Mouse (Mus musculus): ENCODE measurements around the gene Alk. TPM values are rescaled to one million over a fixed set of nuclear protein-coding genes. Genes with fewer than 3 reads are reported as not detected.

Gene Alk
- polyA plus RNA-seq, 1 experiment from 2014 or later = 2.0 TPM

DNA sequence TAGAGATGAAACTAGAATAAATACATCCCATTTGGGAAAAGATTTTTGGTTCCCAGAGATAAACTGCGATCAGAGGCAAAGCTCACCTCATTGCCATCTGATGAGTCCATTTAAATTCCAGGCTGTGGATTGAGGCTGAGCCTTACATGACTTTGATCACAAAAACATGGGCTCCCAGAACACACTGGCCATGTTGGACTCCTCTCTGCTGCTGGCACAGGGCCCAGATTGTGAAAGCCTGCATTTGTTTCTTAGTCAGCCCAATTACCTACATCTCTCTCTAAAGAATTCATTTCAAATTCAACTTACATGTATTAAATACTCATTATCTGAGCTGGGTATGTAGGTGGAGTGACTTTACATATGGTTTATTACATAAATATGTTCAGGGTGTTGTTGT is 367.1 kb downstream of the Alk start:
- Histone ChIP-seq H3K9ac (no peak overlapping the region), H3K4me3 (no peak overlapping the region), H3K9me3 (replicated peaks) (0 out of 2 replicates have a peak, but pooled peaks cover 8% of the 10 kb centered on the region), H3K36me3 (ENCODE audit: poor library complexity, severe bottlenecking) (no peaks in the 10 kb centered on the region), H3K27me3 (no peaks in the 10 kb centered on the region), H3K27ac (no peak overlapping the region), H3K4me1 (peaks cover 11% of the 10 kb centered on the region), H3K4me2 (no peak overlapping the region)
- 50% methylated on average over 1 of the region's 1 CpGs for WGBS
- peak; percentile 41; the same call in 1 of the 2 replicates for ATAC-seq

DNA sequence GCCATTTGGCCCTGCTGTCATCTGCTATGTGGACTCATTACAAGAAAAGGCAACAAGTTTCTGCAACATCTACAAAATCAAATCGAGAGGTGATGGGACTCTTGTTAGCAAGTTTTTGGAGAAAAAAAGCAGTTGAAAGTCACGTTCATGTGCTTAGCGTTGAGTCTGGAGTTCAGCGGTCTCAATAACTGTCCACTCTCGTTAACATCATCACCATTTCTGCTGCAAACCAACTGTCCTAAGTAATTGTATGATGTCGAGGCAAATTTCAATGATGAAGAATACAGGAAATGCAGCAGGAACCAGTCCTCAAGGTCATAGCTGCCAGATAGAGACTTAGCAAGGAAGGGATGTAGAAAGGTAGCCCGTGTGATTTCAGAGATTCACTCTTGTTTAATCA is 373.5 kb downstream of the Alk start:
- Histone ChIP-seq H3K27ac (no peak overlapping the region), H3K9ac (no peak overlapping the region), H3K36me3 (ENCODE audit: poor library complexity, severe bottlenecking) (no peaks in the 10 kb centered on the region), H3K9me3 (replicated peaks) (no peaks in the 10 kb centered on the region), H3K4me3 (no peak overlapping the region), H3K4me2 (no peak overlapping the region), H3K4me1 (no peaks in the 10 kb centered on the region), H3K27me3 (no peaks in the 10 kb centered on the region)
- no peak for ATAC-seq
- WGBS = 90% methylated on average over 7 of the region's 7 CpGs

DNA sequence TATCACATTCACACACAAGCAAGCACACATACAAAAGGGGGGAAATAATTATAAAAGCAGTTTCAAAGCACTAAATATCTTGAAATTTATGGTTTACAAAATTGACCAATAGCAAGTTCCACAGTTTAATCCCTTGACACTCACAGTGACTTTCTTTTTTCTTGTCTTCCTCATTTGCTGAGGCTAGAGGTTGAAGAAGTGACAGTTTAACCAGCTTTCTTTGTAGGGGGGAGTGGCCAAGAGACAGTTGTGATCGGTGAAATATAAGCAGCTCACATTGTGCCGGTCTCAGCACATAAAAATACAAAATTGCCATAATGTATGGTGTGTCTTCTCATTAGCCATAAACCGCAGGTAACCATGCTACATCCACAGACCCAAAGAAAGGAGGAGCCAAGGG is 385.6 kb downstream of the Alk start:
- Histone ChIP-seq H3K27me3 (no peaks in the 10 kb centered on the region), H3K36me3 (ENCODE audit: poor library complexity, severe bottlenecking) (no peaks in the 10 kb centered on the region), H3K4me3 (no peak overlapping the region), H3K4me1 (no peaks in the 10 kb centered on the region), H3K27ac (no peak overlapping the region), H3K9me3 (replicated peaks) (no peaks in the 10 kb centered on the region), H3K4me2 (no peak overlapping the region), H3K9ac (no peak overlapping the region)
- ATAC-seq = no peak
- 90% methylated on average over 3 of the region's 3 CpGs for WGBS

DNA sequence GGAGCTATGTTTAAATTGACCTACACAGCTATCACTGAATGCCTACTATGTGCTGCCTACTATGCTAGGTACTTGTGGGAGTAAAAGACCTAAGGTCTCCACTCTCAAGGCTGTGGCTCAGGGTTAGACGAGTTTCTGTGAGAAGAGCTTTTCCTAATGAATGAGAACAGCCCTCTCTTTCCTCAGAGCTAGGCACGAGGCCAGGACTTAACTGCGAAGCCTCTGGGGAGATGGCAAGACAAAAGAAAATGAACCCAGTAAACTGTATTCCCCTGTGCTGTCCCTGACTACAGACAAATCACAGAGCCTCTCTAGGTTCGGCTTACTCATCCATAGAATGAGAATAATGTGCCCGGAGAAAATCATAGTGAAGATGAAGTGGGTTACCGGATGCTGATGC is 406.9 kb downstream of the Alk start:
- Histone ChIP-seq H3K36me3 (ENCODE audit: poor library complexity, severe bottlenecking) (no peaks in the 10 kb centered on the region), H3K27me3 (0 out of 2 replicates have a peak, but pooled peaks cover 3% of the 10 kb centered on the region), H3K27ac (no peak overlapping the region), H3K9ac (no peak overlapping the region), H3K9me3 (replicated peaks) (no peaks in the 10 kb centered on the region), H3K4me2 (no peak overlapping the region), H3K4me3 (no peak overlapping the region), H3K4me1 (peaks cover 30% of the 10 kb centered on the region)
- WGBS = 35% methylated on average over 6 of the region's 6 CpGs
- ATAC-seq = no peak

DNA sequence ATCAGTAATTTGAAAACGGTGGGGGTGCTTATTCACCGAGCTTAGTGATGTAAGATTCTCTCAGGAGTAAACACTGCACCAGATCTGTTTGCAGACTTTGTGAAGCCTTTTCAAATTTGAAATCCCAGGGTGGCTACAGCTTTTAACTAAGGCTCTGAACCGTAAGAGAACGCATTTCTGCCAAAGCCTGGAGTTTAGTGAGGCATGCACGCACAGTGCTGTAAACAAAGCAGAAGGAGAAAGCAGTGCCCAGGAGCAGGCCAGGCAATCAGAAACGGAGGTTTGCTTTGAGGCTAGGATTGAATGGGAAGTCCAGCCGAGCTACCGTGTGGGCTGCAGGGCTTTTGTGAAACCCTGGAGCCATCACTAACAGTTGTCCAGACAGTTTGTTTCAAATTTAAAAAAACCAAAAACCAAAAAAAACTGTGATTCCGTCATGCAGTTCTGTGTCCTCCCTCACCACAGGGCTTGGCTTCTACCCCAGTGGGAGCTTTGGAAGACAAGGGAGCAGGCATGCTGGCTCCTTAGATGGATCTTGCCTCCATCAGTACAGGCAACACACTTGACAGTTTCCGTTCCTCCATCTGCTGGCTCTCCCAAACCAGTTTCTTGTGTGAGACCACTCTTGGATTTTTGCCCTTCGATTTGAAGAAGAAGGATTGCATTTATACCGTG is 409.3 kb downstream of the Alk start:
- H3K4me1 ChIP-seq = peaks cover 42% of the 10 kb centered on the region
- H3K9me3 ChIP-seq (replicated peaks) = no peaks in the 10 kb centered on the region
- 15% methylated on average over 12 of the region's 12 CpGs for whole genome bisulfite sequencing
- peak overlapping the region; percentile 36 for H3K4me2 ChIP-seq
- H3K27me3 ChIP-seq = 0 out of 2 replicates have a peak, but pooled peaks cover 3% of the 10 kb centered on the region
- peak; percentile 87 for ATAC-seq
- H3K4me3 ChIP-seq = no peak overlapping the region
- peak overlapping the region; percentile 59 for H3K27ac ChIP-seq
- no peaks in the 10 kb centered on the region for H3K36me3 ChIP-seq (ENCODE audit: poor library complexity, severe bottlenecking)
- H3K9ac ChIP-seq = no peak overlapping the region

DNA sequence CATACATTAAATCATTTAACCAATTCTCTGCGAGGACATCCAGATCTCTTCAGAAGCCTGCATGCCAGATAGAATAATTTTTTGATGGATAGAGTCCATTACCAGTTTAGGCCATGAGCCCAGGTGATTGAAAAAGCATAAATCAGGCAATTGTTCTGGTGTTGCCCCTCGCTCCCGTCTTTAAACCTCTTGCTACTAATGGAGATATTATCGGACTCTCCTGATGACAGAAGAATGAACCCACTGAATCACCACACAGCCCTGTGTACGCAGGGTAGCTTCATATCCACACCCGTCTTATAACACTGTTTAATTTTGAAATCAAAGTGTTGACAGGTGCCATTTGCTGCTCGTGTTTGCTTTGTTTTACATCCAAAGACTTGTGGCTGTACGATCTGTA is 413.9 kb downstream of the Alk start:
- H3K4me1 ChIP-seq = peaks cover 32% of the 10 kb centered on the region

DNA sequence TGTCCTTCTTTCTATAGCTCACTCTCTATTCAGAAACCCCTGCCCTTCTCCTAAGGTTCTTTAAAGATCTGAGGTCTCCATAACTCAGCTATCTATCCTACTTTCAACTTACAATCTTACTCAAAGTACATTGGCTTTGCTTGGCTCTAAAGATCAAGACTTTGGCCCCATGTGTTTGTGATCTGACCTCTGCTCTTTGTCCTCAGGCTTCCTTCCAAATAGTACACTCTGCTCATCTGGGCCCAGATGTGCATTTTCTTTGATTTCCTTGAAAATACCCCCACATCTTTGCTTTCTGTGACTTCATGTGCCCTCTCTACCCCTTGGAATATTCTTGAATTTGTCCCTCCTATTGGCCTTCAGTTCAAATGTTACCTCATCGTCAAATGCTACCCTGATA is 417.4 kb downstream of the Alk start:
- Histone ChIP-seq H3K9me3 (replicated peaks) (no peaks in the 10 kb centered on the region), H3K4me1 (peaks cover 14% of the 10 kb centered on the region), H3K9ac (no peak overlapping the region), H3K4me2 (no peak overlapping the region), H3K27me3 (no peaks in the 10 kb centered on the region), H3K4me3 (no peak overlapping the region), H3K27ac (no peak overlapping the region), H3K36me3 (ENCODE audit: poor library complexity, severe bottlenecking) (no peaks in the 10 kb centered on the region)
- 84% methylated on average over 1 of the region's 1 CpGs for WGBS
- ATAC-seq = no peak

More for the DNA sequence above, 413.9 kb downstream of the Alk start:
- no peak for ATAC-seq
- H3K36me3 ChIP-seq (ENCODE audit: poor library complexity, severe bottlenecking) = no peaks in the 10 kb centered on the region
- H3K9ac ChIP-seq = no peak overlapping the region
- H3K27ac ChIP-seq = no peak overlapping the region
- H3K4me3 ChIP-seq = no peak overlapping the region
- H3K27me3 ChIP-seq = no peaks in the 10 kb centered on the region
- no peak overlapping the region for H3K4me2 ChIP-seq
- 86% methylated on average over 8 of the region's 8 CpGs for WGBS
- no peaks in the 10 kb centered on the region for H3K9me3 ChIP-seq (replicated peaks)

DNA sequence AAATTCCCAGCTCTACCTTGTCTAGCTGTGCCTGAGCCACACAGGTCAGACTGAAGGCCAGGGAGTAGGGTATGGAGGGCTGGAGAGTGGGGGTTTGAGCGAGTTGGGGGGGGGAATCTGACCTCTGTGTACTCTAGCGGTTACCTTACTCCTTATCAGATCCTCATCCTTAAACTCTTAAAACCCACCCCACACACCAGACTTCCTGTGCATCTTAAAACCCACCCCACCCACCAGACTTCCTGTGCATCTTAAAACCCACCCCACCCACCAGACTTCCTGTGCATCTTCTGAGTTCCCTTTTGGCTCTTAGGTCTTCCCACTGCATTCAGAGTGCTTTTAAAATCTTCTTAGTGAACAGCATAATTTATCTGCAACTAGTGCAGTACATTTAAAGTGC is 422.0 kb downstream of the Alk start:
- no peak overlapping the region for H3K4me2 ChIP-seq
- no peaks in the 10 kb centered on the region for H3K9me3 ChIP-seq (replicated peaks)
- H3K27ac ChIP-seq = no peak overlapping the region
- WGBS = 77% methylated on average over 2 of the region's 2 CpGs
- H3K9ac ChIP-seq = no peak overlapping the region
- H3K36me3 ChIP-seq (ENCODE audit: poor library complexity, severe bottlenecking) = no peaks in the 10 kb centered on the region
- no peak for ATAC-seq
- no peaks in the 10 kb centered on the region for H3K27me3 ChIP-seq
- H3K4me3 ChIP-seq = no peak overlapping the region
- peaks cover 4% of the 10 kb centered on the region; the same call in 1 of the 2 replicates for H3K4me1 ChIP-seq

DNA sequence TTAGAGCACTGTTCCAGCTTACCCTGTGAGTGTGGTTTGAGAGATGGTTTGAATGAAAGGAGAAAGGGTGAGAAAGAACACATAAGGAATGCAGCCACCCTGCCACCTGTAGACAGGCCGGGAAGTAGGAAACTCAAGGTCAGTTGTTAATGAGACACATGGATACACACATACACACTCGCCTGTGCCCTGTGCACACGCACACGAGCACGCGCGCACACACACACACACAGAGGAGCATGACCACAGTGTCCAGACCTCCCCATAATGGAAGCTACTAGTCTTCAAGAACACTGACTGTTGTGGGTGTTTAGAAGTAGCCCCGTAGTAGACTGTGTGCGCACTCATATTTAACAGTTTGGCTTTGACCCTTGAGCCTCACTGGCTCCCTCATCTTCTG is 424.2 kb downstream of the Alk start:
- no peak for ATAC-seq
- Histone ChIP-seq H3K4me3 (no peak overlapping the region), H3K9ac (no peak overlapping the region), H3K4me2 (no peak overlapping the region), H3K9me3 (replicated peaks) (no peaks in the 10 kb centered on the region), H3K27me3 (no peaks in the 10 kb centered on the region), H3K36me3 (ENCODE audit: poor library complexity, severe bottlenecking) (no peaks in the 10 kb centered on the region), H3K4me1 (peaks cover 9% of the 10 kb centered on the region; the same call in 1 of the 2 replicates), H3K27ac (no peak overlapping the region)
- WGBS = 96% methylated on average over 9 of the region's 9 CpGs

DNA sequence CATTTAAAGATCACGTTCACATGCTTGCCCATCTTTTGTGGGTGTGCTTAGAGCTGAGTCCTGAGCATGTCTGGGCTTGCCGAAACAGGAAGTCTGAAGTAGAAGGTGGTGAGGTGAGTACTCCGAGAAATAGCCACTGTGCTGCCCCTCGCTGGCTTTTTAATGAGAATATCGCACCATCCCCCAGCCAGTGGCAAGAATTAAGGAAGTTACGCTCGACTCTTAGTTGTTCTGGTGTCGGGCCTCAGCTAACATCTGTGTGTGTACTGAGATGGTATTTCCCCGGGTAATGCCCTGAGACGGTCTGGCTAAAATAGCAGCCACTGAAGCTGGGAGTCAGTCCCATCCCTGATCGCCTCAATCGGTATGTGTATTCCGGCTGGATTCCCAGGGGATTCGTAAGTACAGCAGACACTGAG is 424.7 kb downstream of the Alk start:
- H3K27me3 ChIP-seq = no peaks in the 10 kb centered on the region
- no peak overlapping the region for H3K4me3 ChIP-seq
- WGBS = 92% methylated on average over 14 of the region's 14 CpGs
- no peak overlapping the region for H3K27ac ChIP-seq
- H3K9me3 ChIP-seq (replicated peaks) = no peaks in the 10 kb centered on the region
- no peak overlapping the region for H3K4me2 ChIP-seq
- H3K4me1 ChIP-seq = peaks cover 9% of the 10 kb centered on the region; the same call in 1 of the 2 replicates
- ATAC-seq = no peak
- no peak overlapping the region for H3K9ac ChIP-seq
- H3K36me3 ChIP-seq (ENCODE audit: poor library complexity, severe bottlenecking) = no peaks in the 10 kb centered on the region

DNA sequence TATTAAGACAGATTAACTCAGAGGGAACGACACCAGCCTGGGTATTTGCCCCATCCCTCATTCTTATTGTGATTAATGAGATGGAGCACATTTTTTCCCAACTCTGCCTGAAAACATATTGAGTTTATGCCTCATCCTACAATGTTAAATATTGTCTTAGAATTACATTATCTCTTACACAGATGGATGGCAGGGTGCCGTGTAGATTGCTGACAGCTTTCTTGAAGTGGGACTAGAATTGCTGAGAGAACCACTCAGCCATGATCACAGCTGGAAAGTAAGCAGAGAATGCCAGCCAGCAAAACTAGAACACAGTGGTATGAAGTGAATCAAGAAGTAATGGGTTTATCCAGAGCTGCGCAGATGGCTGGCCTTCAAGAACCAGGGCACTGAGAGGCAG is 430.6 kb downstream of the Alk start:
- H3K4me3 ChIP-seq = no peak overlapping the region
- peaks cover 6% of the 10 kb centered on the region; the same call in 1 of the 2 replicates for H3K4me1 ChIP-seq
- H3K27me3 ChIP-seq = no peaks in the 10 kb centered on the region
- 54% methylated on average over 3 of the region's 3 CpGs for WGBS
- H3K9me3 ChIP-seq (replicated peaks) = no peaks in the 10 kb centered on the region
- ATAC-seq = no peak
- H3K4me2 ChIP-seq = no peak overlapping the region
- no peak overlapping the region for H3K27ac ChIP-seq
- H3K36me3 ChIP-seq (ENCODE audit: poor library complexity, severe bottlenecking) = no peaks in the 10 kb centered on the region
- H3K9ac ChIP-seq = no peak overlapping the region

DNA sequence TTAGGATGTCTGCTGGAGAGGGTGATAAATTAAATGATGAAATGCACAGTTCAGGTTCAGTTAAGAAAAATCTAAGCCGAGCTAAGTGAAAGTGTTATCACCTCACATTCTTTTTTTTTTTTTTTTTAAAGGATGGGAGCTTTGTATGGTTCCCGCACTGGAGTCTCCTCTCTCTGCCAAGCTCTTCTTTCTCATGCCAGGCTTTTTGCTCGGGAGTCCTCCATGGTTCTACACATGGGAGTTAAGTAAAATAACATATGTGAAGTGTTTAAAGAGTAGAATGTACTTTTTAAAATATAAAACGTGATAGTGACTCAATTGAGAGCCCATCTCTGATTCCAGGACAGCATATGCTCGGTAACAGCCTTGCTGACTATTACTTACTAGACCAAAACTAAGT is 436.3 kb downstream of the Alk start:
- no peak overlapping the region for H3K4me3 ChIP-seq
- no peaks in the 10 kb centered on the region for H3K36me3 ChIP-seq (ENCODE audit: poor library complexity, severe bottlenecking)
- 78% methylated on average over 5 of the region's 5 CpGs for WGBS
- no peak overlapping the region for H3K27ac ChIP-seq
- H3K4me2 ChIP-seq = no peak overlapping the region
- H3K9me3 ChIP-seq (replicated peaks) = no peaks in the 10 kb centered on the region
- no peaks in the 10 kb centered on the region for H3K4me1 ChIP-seq
- no peak; the same call in 1 of the 2 replicates for ATAC-seq
- H3K9ac ChIP-seq = no peak overlapping the region
- no peaks in the 10 kb centered on the region for H3K27me3 ChIP-seq

DNA sequence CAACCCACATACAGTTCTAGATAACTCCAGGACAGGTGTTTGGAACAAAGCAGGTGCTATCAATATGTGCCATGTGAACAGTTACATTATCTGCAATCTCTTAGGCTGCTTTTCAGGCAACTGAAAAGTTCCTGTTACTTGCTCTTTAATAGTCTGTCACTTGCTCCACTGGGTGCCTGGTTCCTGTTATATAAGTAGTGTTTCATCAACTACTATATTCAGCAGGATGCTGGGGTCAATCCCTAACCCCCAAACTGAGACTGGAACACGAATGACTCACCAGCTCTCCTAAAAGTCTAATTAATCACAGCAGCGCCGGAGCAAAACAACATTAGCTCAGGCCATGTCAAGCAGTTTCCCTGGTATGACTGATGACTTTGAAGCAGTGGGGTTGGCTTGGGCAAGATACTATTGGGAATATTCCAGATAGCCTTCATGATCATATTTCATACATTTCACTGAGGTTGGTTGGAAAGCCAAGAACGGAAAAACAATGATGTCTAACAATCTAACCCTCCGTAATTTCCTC is 445.5 kb downstream of the Alk start:
- no peak for ATAC-seq
- Histone ChIP-seq H3K4me1 (no peaks in the 10 kb centered on the region), H3K27me3 (no peaks in the 10 kb centered on the region), H3K9ac (no peak overlapping the region), H3K27ac (no peak overlapping the region), H3K9me3 (replicated peaks) (0 out of 2 replicates have a peak, but pooled peaks cover 2% of the 10 kb centered on the region), H3K4me2 (no peak overlapping the region), H3K36me3 (ENCODE audit: poor library complexity, severe bottlenecking) (no peaks in the 10 kb centered on the region), H3K4me3 (no peak overlapping the region)
- 85% methylated on average over 5 of the region's 5 CpGs for WGBS
